Mouse (Mus musculus): ENCODE results near the gene Tceanc. TPM values are rescaled to one million over a fixed set of nuclear protein-coding genes. Genes with fewer than 3 reads are reported as not detected.
"Not testable (repeated sequence)": the region's sequence is repeated elsewhere in the genome, so short reads cannot be mapped to it uniquely, and the experiment has no call there.

Tceanc gene
- total RNA-seq, 2 experiments from 2014 or later: 1.6 to 1.7 TPM

GRCm38 (mm10) chrX:166515923-166516322 is 2.4 kb downstream of the Tceanc start:
- Histone ChIP-seq H3K4me3 (no peak overlapping the region), H3K27ac (no peak overlapping the region)
- no peak for DNase-seq (ENCODE audit: low spot score in 2 of 2)
- TF ChIP-seq CTCF (conservative IDR thresholded peaks at IDR 0.05): no peak

DNA sequence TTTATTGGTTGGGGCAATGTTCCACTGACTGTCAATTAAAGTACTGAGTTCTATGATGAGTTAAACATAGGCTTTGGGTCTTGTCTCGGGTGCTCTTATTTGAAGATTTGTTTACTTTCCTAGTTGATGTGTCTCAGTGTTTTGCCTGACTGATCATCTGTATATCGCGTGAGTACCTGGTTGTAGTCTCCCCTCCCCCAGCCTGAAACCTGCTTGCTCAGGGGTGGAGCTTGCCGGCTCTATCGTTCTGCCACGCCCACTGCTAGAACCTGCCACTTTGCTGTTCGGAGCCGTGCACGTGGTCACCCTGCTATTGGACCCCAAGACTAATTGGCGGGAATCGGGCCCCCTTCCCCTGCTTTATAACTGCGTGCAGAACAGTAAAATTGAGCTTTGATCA is 4.3 kb downstream of the Tceanc start:
- DNase-seq (ENCODE audit: low spot score in 2 of 2); H3K4me3 ChIP-seq; H3K27ac ChIP-seq: not testable (repeated sequence)

DNA sequence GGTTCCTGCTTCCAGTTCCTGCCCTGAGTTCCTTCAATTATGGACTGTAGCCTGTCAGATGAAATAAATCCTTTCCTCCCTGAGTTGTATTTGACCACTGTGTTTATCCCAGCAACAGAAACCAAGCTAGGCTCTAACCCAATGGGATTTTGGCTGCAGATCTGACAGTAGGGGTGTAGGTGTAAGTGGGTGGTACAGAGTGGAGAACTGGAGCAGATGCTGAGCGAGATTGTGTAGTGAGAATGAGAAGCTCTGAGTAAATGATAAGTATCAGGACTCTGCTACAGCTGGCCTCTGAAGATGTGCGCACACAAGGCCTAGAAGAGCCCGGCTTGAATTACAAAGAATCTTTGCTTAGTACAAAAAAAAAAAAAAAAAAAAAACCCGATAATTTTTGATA is 6.3 kb downstream of the Tceanc start:
- peak overlapping the region; percentile 46 for H3K27ac ChIP-seq
- no peak overlapping the region for H3K4me3 ChIP-seq
- TF ChIP-seq CTCF (conservative IDR thresholded peaks at IDR 0.05): no peak
- DNase-seq (ENCODE audit: low spot score in 2 of 2): peak; percentile 20 to 31

GRCm38 (mm10) chrX:166511107-166511506 is 7.3 kb downstream of the Tceanc start:
- TF ChIP-seq CTCF (conservative IDR thresholded peaks at IDR 0.05): no peak
- DNase-seq (ENCODE audit: low spot score in 2 of 2): no peak
- H3K27ac ChIP-seq: peak overlapping the region; percentile 99; the same call in 1 of the 2 replicates
- H3K4me3 ChIP-seq: peak overlapping the region; percentile 73; the same call in 1 of the 2 replicates

DNA sequence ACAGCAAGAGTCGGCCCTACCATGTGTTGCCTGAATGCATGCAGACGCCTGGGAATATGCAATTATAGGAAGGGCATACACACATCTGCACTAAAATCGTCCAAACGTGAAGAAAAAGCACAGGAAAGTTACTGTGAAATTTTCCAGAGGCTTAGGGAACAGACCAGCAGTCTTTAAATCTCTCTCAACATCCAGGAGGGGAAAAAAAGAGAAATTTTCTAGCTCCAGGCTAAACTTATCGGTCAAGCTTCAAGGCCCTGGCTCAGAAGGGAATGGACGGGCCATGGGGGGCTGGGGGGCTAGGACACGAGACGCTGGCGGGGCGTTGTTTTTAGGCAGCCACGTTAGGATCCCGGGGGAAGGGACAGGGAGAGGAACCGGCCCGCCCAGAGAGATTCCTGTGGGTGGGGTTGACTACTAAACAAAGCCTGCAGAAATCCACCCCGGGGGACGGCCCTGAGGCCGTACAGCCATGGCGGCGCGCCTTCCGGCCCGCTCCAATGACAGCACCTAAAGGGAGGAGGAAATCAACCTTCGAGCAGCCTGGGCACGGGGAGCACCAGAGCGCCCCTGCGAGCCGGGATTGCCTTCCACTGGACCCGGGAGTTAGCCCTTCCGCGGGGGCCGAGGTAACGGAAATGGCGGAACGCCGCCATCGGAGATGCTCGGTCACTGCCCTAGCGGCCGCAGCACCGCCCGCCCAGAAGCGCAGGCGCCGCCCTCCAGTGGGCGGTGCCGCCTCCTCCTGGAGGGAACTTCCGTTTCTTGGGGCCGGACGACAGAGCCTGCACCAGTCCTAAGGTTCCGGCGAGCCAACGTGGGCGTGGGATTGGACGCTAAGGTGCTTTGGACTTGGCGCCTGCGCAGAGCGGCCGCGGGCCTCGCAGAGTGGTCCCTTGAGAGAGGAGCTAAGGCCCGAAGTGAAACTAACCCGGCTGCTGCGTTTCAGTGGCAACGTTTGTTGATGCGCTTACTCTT is 8.3 kb downstream of the Tceanc start:
- TF ChIP-seq CTCF (conservative IDR thresholded peaks at IDR 0.05): peak; percentile 68
- Histone ChIP-seq H3K27ac (peak overlapping the region; percentile 99), H3K4me3 (peak overlapping the region; percentile 73)
- peak; percentile 82 to 89 for DNase-seq (ENCODE audit: low spot score in 2 of 2)

DNA sequence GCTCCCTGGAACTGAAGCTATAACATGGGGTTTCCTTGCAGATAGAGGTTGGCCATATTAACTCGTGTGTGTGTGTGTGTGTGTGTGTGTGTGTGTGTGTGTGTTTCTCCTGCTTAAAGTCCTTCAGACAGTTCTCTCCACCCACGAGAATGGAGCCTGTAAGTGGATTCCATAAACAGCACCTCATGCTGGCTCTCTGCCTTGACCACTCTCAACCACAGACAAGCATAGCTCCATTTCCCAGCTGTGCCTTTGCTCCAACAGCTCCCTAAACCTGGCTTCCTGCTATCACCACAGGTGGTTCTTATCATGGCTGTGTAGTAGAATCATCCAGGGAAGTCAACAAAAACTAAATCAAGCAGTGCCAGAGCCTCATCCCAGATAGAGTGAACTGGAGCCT is 13.9 kb downstream of the Tceanc start:
- H3K27ac ChIP-seq: no peak overlapping the region
- no peak for TF ChIP-seq CTCF (conservative IDR thresholded peaks at IDR 0.05)
- no peak overlapping the region for H3K4me3 ChIP-seq
- no peak for DNase-seq (ENCODE audit: low spot score in 2 of 2)

- H3K4me3 ChIP-seq: no peak overlapping the region
- TF ChIP-seq CTCF (conservative IDR thresholded peaks at IDR 0.05): no peak
- H3K27ac ChIP-seq: no peak overlapping the region
- DNase-seq (ENCODE audit: low spot score in 2 of 2): no peak
Observed at GRCm38 (mm10) chrX:166499496-166500190, 18.7 kb downstream of the Tceanc start.

DNA sequence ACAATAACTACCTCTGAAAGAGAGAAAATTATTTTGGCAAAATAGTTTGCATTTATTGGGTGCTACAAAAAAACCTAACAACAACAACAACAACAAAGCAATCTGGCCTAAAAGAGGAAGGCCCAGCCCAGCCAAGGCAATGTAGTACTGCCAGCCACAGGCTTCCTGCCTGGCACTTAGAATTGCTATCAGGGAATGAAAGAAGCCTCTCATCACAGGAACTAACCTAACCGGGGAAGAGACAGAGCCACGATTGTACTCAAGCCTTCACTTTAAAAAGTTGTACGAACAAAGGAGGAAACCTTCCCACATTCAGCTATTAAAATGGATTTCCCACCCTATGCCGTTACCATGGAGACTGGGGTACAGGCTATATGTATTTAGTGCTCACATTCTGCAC is 20.6 kb downstream of the Tceanc start:
- no peak for TF ChIP-seq CTCF (conservative IDR thresholded peaks at IDR 0.05)
- H3K27ac ChIP-seq: peak overlapping the region; percentile 48; the same call in 1 of the 2 replicates
- peak in 1 of 2 experiments; percentile 26 for DNase-seq (ENCODE audit: low spot score in 2 of 2)

GRCm38 (mm10) chrX:166495052-166495451 is 23.3 kb downstream of the Tceanc start:
- no peak overlapping the region for H3K4me3 ChIP-seq
- no peak for DNase-seq (ENCODE audit: low spot score in 2 of 2)
- no peak overlapping the region for H3K27ac ChIP-seq
- TF ChIP-seq CTCF (conservative IDR thresholded peaks at IDR 0.05): no peak

More for the DNA sequence above, 20.6 kb downstream of the Tceanc start:
- H3K4me3 ChIP-seq: no peak overlapping the region

- peak; percentile 85 to 90 for DNase-seq (ENCODE audit: low spot score in 2 of 2)
- Histone ChIP-seq H3K4me3 (peak within 1 kb of the TSS; percentile 67), H3K27ac (peak within 1 kb of the TSS; percentile 89)
- TF ChIP-seq CTCF (conservative IDR thresholded peaks at IDR 0.05): no peak
Observed at GRCm38 (mm10) chrX:166479365-166479983, 38.9 kb downstream of the Tceanc start, which contains the start of gene Rab9. Gene Rab9 (minus strand): TSS chrX:166479867.

DNA sequence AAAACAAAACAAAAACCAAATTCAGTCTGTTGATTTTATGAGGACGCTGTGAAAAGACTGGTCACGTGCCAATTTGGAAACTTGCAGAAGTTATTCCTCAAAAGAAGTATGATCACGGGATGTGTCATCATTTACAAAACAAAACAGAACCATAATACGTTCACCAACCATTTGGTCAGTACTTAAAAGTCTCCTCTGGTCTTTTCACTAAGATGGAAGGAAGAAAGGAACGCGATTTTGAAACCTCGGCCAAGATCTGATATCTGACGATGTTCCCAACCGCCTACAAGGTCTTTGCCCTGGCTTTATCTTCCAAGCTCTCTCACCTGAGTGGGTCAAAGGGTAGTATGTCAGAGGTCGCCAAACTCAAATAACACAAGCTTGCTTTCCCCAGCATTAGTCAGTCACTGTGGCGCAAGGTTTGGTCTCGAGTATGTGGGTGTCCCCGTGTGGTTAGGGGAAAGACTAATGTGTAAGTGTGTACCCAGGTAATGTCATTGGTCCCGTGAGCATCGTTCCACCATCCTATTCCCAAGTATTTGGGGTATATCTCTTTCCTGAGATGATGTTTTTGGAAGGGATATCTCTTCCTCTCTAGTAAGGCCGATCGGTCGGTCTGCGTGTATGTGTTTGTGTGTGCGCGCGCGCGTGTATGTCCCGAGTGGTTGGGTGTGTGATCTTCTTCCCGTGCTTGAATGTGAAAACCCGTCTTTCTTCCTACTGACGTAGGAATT is 39.6 kb downstream of the Tceanc start:
- TF ChIP-seq CTCF (conservative IDR thresholded peaks at IDR 0.05): no peak
- Histone ChIP-seq H3K4me3 (peak overlapping the region; percentile 67), H3K27ac (peak overlapping the region; percentile 89)
- DNase-seq (ENCODE audit: low spot score in 2 of 2): peak in 1 of 2 experiments; percentile 11

GRCm38 (mm10) chrX:166477393-166477792 is 41.0 kb downstream of the Tceanc start:
- no peak for TF ChIP-seq CTCF (conservative IDR thresholded peaks at IDR 0.05)
- Histone ChIP-seq H3K4me3 (peak overlapping the region; percentile 67), H3K27ac (no peak overlapping the region)
- DNase-seq (ENCODE audit: low spot score in 2 of 2): no peak

All from layer of hippocampus, adult 2 months (tissue).